Mouse (Mus musculus) intestine, embryonic 15.5 days (tissue): Measurements from ENCODE around the gene Arhgap27. TPM values are rescaled to one million over a fixed set of nuclear protein-coding genes. Genes with fewer than 3 reads are reported as not detected.

Source experiments
- ATAC-seq: fragments of 200-750 bp; cut with Nextera tagmentation; 2 replicates; pipeline ENCODE4 v1.8.0; 2017; ENCODE audit warnings: moderate TSS enrichment, moderate library complexity
- H3K27ac ChIP-seq: fragments of 300-500 bp; sonication (generic); 2 replicates; pipeline ENCODE4 v1.5.1; 2015; ENCODE audit warnings: mild to moderate bottlenecking, inconsistent platforms
- H3K27me3 ChIP-seq: fragments of 300-500 bp; sonication (generic); replicated peaks from 2 replicates; pipeline ENCODE4 v1.6.1; 2015; ENCODE audit warnings: inconsistent platforms
- H3K36me3 ChIP-seq: fragments of 300-500 bp; sonication (generic); 2 replicates; pipeline ENCODE4 v1.6.1; 2015; ENCODE audit warnings: inconsistent platforms
- H3K4me1 ChIP-seq: fragments of 300-500 bp; sonication (generic); replicated peaks from 2 replicates; pipeline ENCODE4 v1.6.1; 2015; ENCODE audit warnings: inconsistent platforms
- H3K4me2 ChIP-seq: fragments of 300-500 bp; sonication (generic); replicated peaks from 2 replicates; pipeline ENCODE4 v1.6.1; 2015; ENCODE audit warnings: mild to moderate bottlenecking, inconsistent platforms
- H3K4me3 ChIP-seq: fragments of 300-500 bp; sonication (generic); replicated peaks from 2 replicates; pipeline ENCODE4 v1.5.1; 2015; ENCODE audit warnings: inconsistent platforms
- H3K9ac ChIP-seq: fragments of 300-500 bp; sonication (generic); 2 replicates; pipeline ENCODE4 v1.6.1; 2015; ENCODE audit warnings: inconsistent platforms
- H3K9me3 ChIP-seq: fragments of 300-500 bp; sonication (generic); 2 replicates; pipeline ENCODE4 v1.6.1; 2016; ENCODE audit warnings: inconsistent platforms
- WGBS: fragments of 180-500 bp; shearing (Covaris S2); methylation state at CpG from one replicate; pipeline ENCODE4 v1.1.7; 2015; 5-methylcytosine and 5-hydroxymethylcytosine counted together
- polyA plus RNA-seq: library from polyadenylated mRNA; unstranded; fragments of >200 nt; fragmentation: Nextera tagmentation; extraction: Ambion mirVana; gene quantifications from 2 replicates; pipeline ENCODE4 v1.2.1, GENCODE M21; 2015

The Arhgap27 gene
- polyA plus RNA-seq, 1 experiment from 2014 or later, result 33.0 TPM

- no peak overlapping the region for H3K27ac ChIP-seq
- no peak overlapping the region for H3K9ac ChIP-seq
- WGBS, result 89% methylated on average over 5 of the region's 5 CpGs
- no peaks in the 10 kb centered on the region for H3K9me3 ChIP-seq
- H3K36me3 ChIP-seq, result 0 out of 2 replicates have a peak, but pooled peaks cover 7% of the 10 kb centered on the region
- H3K4me1 ChIP-seq, result peaks cover 9% of the 10 kb centered on the region; the same call in 1 of the 2 replicates
- no peak for ATAC-seq
- no peaks in the 10 kb centered on the region for H3K27me3 ChIP-seq
- H3K4me2 ChIP-seq, result no peak overlapping the region
- no peak overlapping the region for H3K4me3 ChIP-seq
Measured at GRCm38 (mm10) chr11:103352239-103352814, 11.2 kb downstream of the Arhgap27 start.

- Histone ChIP-seq H3K27me3 (no peaks in the 10 kb centered on the region), H3K4me1 (peaks cover 10% of the 10 kb centered on the region), H3K9me3 (no peaks in the 10 kb centered on the region), H3K27ac (no peak overlapping the region), H3K9ac (no peak overlapping the region), H3K36me3 (0 out of 2 replicates have a peak, but pooled peaks cover 7% of the 10 kb centered on the region), H3K4me3 (no peak overlapping the region), H3K4me2 (no peak overlapping the region)
- no peak for ATAC-seq
- WGBS, result 82% methylated on average over 12 of the region's 12 CpGs
Measured at GRCm38 (mm10) chr11:103350711-103351315, 12.7 kb downstream of the Arhgap27 start.

- no peak for ATAC-seq
- Histone ChIP-seq H3K4me3 (no peak overlapping the region), H3K4me1 (peaks cover 16% of the 10 kb centered on the region), H3K27me3 (no peaks in the 10 kb centered on the region), H3K9ac (no peak overlapping the region), H3K9me3 (no peaks in the 10 kb centered on the region), H3K36me3 (0 out of 2 replicates have a peak, but pooled peaks cover 7% of the 10 kb centered on the region), H3K4me2 (no peak overlapping the region), H3K27ac (no peak overlapping the region)
- 77% methylated on average over 2 of the region's 2 CpGs for WGBS
Measured at GRCm38 (mm10) chr11:103349699-103350098, 13.8 kb downstream of the Arhgap27 start.

- ATAC-seq, result peak; percentile 90
- Histone ChIP-seq H3K36me3 (no peaks in the 10 kb centered on the region), H3K9me3 (no peaks in the 10 kb centered on the region), H3K27me3 (no peaks in the 10 kb centered on the region), H3K9ac (peak overlapping the region; percentile 3; the same call in 1 of the 2 replicates), H3K4me3 (no peak overlapping the region), H3K4me1 (peaks cover 21% of the 10 kb centered on the region), H3K4me2 (peak overlapping the region; percentile 34), H3K27ac (peak overlapping the region; percentile 79)
- 34% methylated on average over 5 of the region's 5 CpGs for WGBS
Measured at GRCm38 (mm10) chr11:103346657-103347056, 16.8 kb downstream of the Arhgap27 start.

GRCm38 (mm10) chr11:103346236-103346635, 17.3 kb downstream of the Arhgap27 start:
- peak; percentile 66 for ATAC-seq
- Histone ChIP-seq H3K27me3 (no peaks in the 10 kb centered on the region), H3K4me1 (peaks cover 21% of the 10 kb centered on the region), H3K36me3 (no peaks in the 10 kb centered on the region), H3K4me2 (peak overlapping the region; percentile 34), H3K9me3 (no peaks in the 10 kb centered on the region), H3K4me3 (no peak overlapping the region), H3K27ac (peak overlapping the region; percentile 79), H3K9ac (no peak overlapping the region)
- WGBS, result 34% methylated on average over 7 of the region's 7 CpGs

- H3K27ac ChIP-seq, result peak overlapping the region; percentile 79
- peak overlapping the region; percentile 34 for H3K4me2 ChIP-seq
- ATAC-seq, result peak; percentile 4; the same call in 1 of the 2 replicates
- peaks cover 25% of the 10 kb centered on the region for H3K4me1 ChIP-seq
- 60% methylated on average over 7 of the region's 7 CpGs for WGBS
- H3K9me3 ChIP-seq, result no peaks in the 10 kb centered on the region
- H3K4me3 ChIP-seq, result no peak overlapping the region; the same call in 1 of the 2 replicates
- H3K36me3 ChIP-seq, result no peaks in the 10 kb centered on the region
- H3K9ac ChIP-seq, result peak overlapping the region; percentile 28; the same call in 1 of the 2 replicates
- H3K27me3 ChIP-seq, result no peaks in the 10 kb centered on the region
Measured at GRCm38 (mm10) chr11:103345408-103346091, 17.9 kb downstream of the Arhgap27 start.

GRCm38 (mm10) chr11:103344494-103345332, 18.8 kb downstream of the Arhgap27 start:
- Histone ChIP-seq H3K27ac (peak overlapping the region; percentile 79), H3K36me3 (no peaks in the 10 kb centered on the region), H3K9me3 (no peaks in the 10 kb centered on the region), H3K4me3 (no peak overlapping the region), H3K4me1 (peaks cover 33% of the 10 kb centered on the region), H3K9ac (no peak overlapping the region), H3K27me3 (no peaks in the 10 kb centered on the region), H3K4me2 (peak overlapping the region; percentile 34)
- no peak for ATAC-seq
- 67% methylated on average over 19 of the region's 19 CpGs for WGBS

- H3K4me3 ChIP-seq, result no peak overlapping the region
- H3K4me2 ChIP-seq, result no peak overlapping the region
- no peak overlapping the region for H3K9ac ChIP-seq
- H3K27ac ChIP-seq, result 0 out of 2 replicates have a peak overlapping the region, but pooled peaks have one; percentile 11
- H3K9me3 ChIP-seq, result no peaks in the 10 kb centered on the region
- WGBS, result 75% methylated on average over 1 of the region's 1 CpGs
- H3K36me3 ChIP-seq, result no peaks in the 10 kb centered on the region
- H3K27me3 ChIP-seq, result no peaks in the 10 kb centered on the region
- no peak for ATAC-seq
- peaks cover 38% of the 10 kb centered on the region for H3K4me1 ChIP-seq
Measured at GRCm38 (mm10) chr11:103343881-103344280, 19.6 kb downstream of the Arhgap27 start.

- peaks cover 39% of the 10 kb centered on the region for H3K4me1 ChIP-seq
- H3K4me2 ChIP-seq, result no peak overlapping the region
- no peaks in the 10 kb centered on the region for H3K36me3 ChIP-seq
- no peak overlapping the region for H3K4me3 ChIP-seq
- no peak overlapping the region for H3K27ac ChIP-seq
- no peaks in the 10 kb centered on the region for H3K27me3 ChIP-seq
- ATAC-seq, result no peak
- no peaks in the 10 kb centered on the region for H3K9me3 ChIP-seq
- no peak overlapping the region for H3K9ac ChIP-seq
- WGBS, result 87% methylated on average over 6 of the region's 6 CpGs
Measured at GRCm38 (mm10) chr11:103343063-103343462, 20.4 kb downstream of the Arhgap27 start.

- Histone ChIP-seq H3K4me2 (peak overlapping the region; percentile 71), H3K9ac (peak overlapping the region; percentile 51; the same call in 1 of the 2 replicates), H3K4me3 (peak overlapping the region; percentile 33; the same call in 1 of the 2 replicates)
Measured at GRCm38 (mm10) chr11:103340677-103341076, 22.8 kb downstream of the Arhgap27 start.

GRCm38 (mm10) chr11:103340130-103340529, 23.4 kb downstream of the Arhgap27 start:
- H3K9ac ChIP-seq, result peak overlapping the region; percentile 51
- no peaks in the 10 kb centered on the region for H3K27me3 ChIP-seq
- H3K4me2 ChIP-seq, result peak overlapping the region; percentile 71
- H3K27ac ChIP-seq, result peak overlapping the region; percentile 92
- peak; percentile 46 for ATAC-seq
- H3K4me1 ChIP-seq, result peaks cover 31% of the 10 kb centered on the region
- H3K36me3 ChIP-seq, result no peaks in the 10 kb centered on the region
- 46% methylated on average over 19 of the region's 19 CpGs for WGBS
- peak overlapping the region; percentile 33 for H3K4me3 ChIP-seq
- no peaks in the 10 kb centered on the region for H3K9me3 ChIP-seq

More at GRCm38 (mm10) chr11:103340677-103341076, 22.8 kb downstream of the Arhgap27 start:
- Histone ChIP-seq H3K27me3 (no peaks in the 10 kb centered on the region), H3K36me3 (no peaks in the 10 kb centered on the region), H3K9me3 (no peaks in the 10 kb centered on the region), H3K27ac (peak overlapping the region; percentile 92), H3K4me1 (peaks cover 35% of the 10 kb centered on the region)
- ATAC-seq, result peak; percentile 79
- WGBS, result 17% methylated on average over 7 of the region's 7 CpGs
